Mouse (Mus musculus): ENCODE results near the gene Gm17087. TPM values are rescaled to one million over a fixed set of nuclear protein-coding genes. Genes with fewer than 3 reads are reported as not detected.

Gm17087 gene
- polyA plus RNA-seq, 1 experiment from 2014 or later, result not detected

- DNase-seq (ENCODE audit: low spot score) (peak; percentile 59), ATAC-seq (ENCODE audit: low FRiP score) (no peak)
- Histone ChIP-seq H3K4me2 (replicated peaks) (no peak overlapping the region), H3K9ac (no peak overlapping the region), H3K36me3 (replicated peaks; ENCODE audit: control insufficient read depth, insufficient read depth) (no peaks in the 10 kb centered on the region), H3K4me3 (replicated peaks; ENCODE audit: low read length) (no peak overlapping the region), H3K9me3 (ENCODE audit: control insufficient read depth, low read length) (no peaks in the 10 kb centered on the region), H3K27me3 (ENCODE audit: control insufficient read depth, insufficient read depth, low read length) (no peaks in the 10 kb centered on the region), H3K4me1 (replicated peaks; ENCODE audit: control insufficient read depth, insufficient read depth, low read length) (no peaks in the 10 kb centered on the region), H3K27ac (no peak overlapping the region)
- WGBS, result 65% methylated on average over 3 of the region's 3 CpGs
Observed at GRCm38 (mm10) chr17:8580360-8580759, 13.6 kb upstream of the Gm17087 start.

GRCm38 (mm10) chr17:8573542-8574260 lies 7.0 kb upstream of the Gm17087 start:
- Histone ChIP-seq H3K4me2 (replicated peaks) (no peak overlapping the region), H3K4me3 (replicated peaks; ENCODE audit: low read length) (no peak overlapping the region), H3K36me3 (replicated peaks; ENCODE audit: control insufficient read depth, insufficient read depth) (no peaks in the 10 kb centered on the region), H3K27me3 (ENCODE audit: control insufficient read depth, insufficient read depth, low read length) (no peaks in the 10 kb centered on the region), H3K27ac (no peak overlapping the region), H3K4me1 (replicated peaks; ENCODE audit: control insufficient read depth, insufficient read depth, low read length) (no peaks in the 10 kb centered on the region), H3K9me3 (ENCODE audit: control insufficient read depth, low read length) (no peaks in the 10 kb centered on the region), H3K9ac (no peak overlapping the region)
- 72% methylated on average over 8 of the region's 8 CpGs for WGBS
- DNase-seq (ENCODE audit: low spot score), result no peak
- no peak for ATAC-seq (ENCODE audit: low FRiP score)

GRCm38 (mm10) chr17:8562886-8563280 lies 3.9 kb downstream of the Gm17087 start:
- H3K4me1 ChIP-seq (replicated peaks; ENCODE audit: control insufficient read depth, insufficient read depth, low read length), result no peaks in the 10 kb centered on the region
- H3K9me3 ChIP-seq (ENCODE audit: control insufficient read depth, low read length), result no peaks in the 10 kb centered on the region
- ATAC-seq (ENCODE audit: low FRiP score), result no peak
- no peaks in the 10 kb centered on the region for H3K36me3 ChIP-seq (replicated peaks; ENCODE audit: control insufficient read depth, insufficient read depth)
- no peak overlapping the region for H3K9ac ChIP-seq
- DNase-seq (ENCODE audit: low spot score), result no peak
- no peak overlapping the region for H3K4me2 ChIP-seq (replicated peaks)
- H3K27ac ChIP-seq, result no peak overlapping the region
- H3K4me3 ChIP-seq (replicated peaks; ENCODE audit: low read length), result no peak overlapping the region
- 91% methylated on average over 1 of the region's 1 CpGs for WGBS
- H3K27me3 ChIP-seq (ENCODE audit: control insufficient read depth, insufficient read depth, low read length), result no peaks in the 10 kb centered on the region

- WGBS, result 67% methylated on average over 14 of the region's 14 CpGs
- Histone ChIP-seq H3K4me3 (replicated peaks; ENCODE audit: low read length) (no peak overlapping the region), H3K4me1 (replicated peaks; ENCODE audit: control insufficient read depth, insufficient read depth, low read length) (no peaks in the 10 kb centered on the region), H3K9me3 (ENCODE audit: control insufficient read depth, low read length) (no peaks in the 10 kb centered on the region), H3K4me2 (replicated peaks) (no peak overlapping the region), H3K9ac (no peak overlapping the region), H3K27me3 (ENCODE audit: control insufficient read depth, insufficient read depth, low read length) (no peaks in the 10 kb centered on the region), H3K27ac (no peak overlapping the region), H3K36me3 (replicated peaks; ENCODE audit: control insufficient read depth, insufficient read depth) (no peaks in the 10 kb centered on the region)
- no peak for DNase-seq (ENCODE audit: low spot score)
- no peak for ATAC-seq (ENCODE audit: low FRiP score)
Observed at GRCm38 (mm10) chr17:8562101-8562885, 4.5 kb downstream of the Gm17087 start.

GRCm38 (mm10) chr17:8557926-8558325 lies 8.8 kb downstream of the Gm17087 start:
- Histone ChIP-seq H3K9ac (no peak overlapping the region), H3K4me2 (replicated peaks) (no peak overlapping the region), H3K27me3 (ENCODE audit: control insufficient read depth, insufficient read depth, low read length) (no peaks in the 10 kb centered on the region), H3K27ac (no peak overlapping the region), H3K4me3 (replicated peaks; ENCODE audit: low read length) (no peak overlapping the region), H3K4me1 (replicated peaks; ENCODE audit: control insufficient read depth, insufficient read depth, low read length) (no peaks in the 10 kb centered on the region), H3K9me3 (ENCODE audit: control insufficient read depth, low read length) (no peaks in the 10 kb centered on the region), H3K36me3 (replicated peaks; ENCODE audit: control insufficient read depth, insufficient read depth) (no peaks in the 10 kb centered on the region)
- no peak for DNase-seq (ENCODE audit: low spot score)
- WGBS, result 90% methylated on average over 8 of the region's 8 CpGs
- ATAC-seq (ENCODE audit: low FRiP score), result no peak

- WGBS, result 84% methylated on average over 6 of the region's 6 CpGs
- Histone ChIP-seq H3K27me3 (ENCODE audit: control insufficient read depth, insufficient read depth, low read length) (no peaks in the 10 kb centered on the region), H3K9ac (no peak overlapping the region), H3K4me1 (replicated peaks; ENCODE audit: control insufficient read depth, insufficient read depth, low read length) (no peaks in the 10 kb centered on the region), H3K36me3 (replicated peaks; ENCODE audit: control insufficient read depth, insufficient read depth) (no peaks in the 10 kb centered on the region), H3K4me3 (replicated peaks; ENCODE audit: low read length) (no peak overlapping the region), H3K9me3 (ENCODE audit: control insufficient read depth, low read length) (no peaks in the 10 kb centered on the region), H3K4me2 (replicated peaks) (no peak overlapping the region), H3K27ac (no peak overlapping the region)
- no peak for DNase-seq (ENCODE audit: low spot score)
- no peak for ATAC-seq (ENCODE audit: low FRiP score)
Observed at GRCm38 (mm10) chr17:8556223-8556622, 10.5 kb downstream of the Gm17087 start.

GRCm38 (mm10) chr17:8555785-8556184 lies 11.0 kb downstream of the Gm17087 start:
- DNase-seq (ENCODE audit: low spot score), result no peak
- H3K4me2 ChIP-seq (replicated peaks), result no peak overlapping the region
- no peaks in the 10 kb centered on the region for H3K27me3 ChIP-seq (ENCODE audit: control insufficient read depth, insufficient read depth, low read length)
- 85% methylated on average over 9 of the region's 9 CpGs for WGBS
- no peaks in the 10 kb centered on the region for H3K4me1 ChIP-seq (replicated peaks; ENCODE audit: control insufficient read depth, insufficient read depth, low read length)
- H3K27ac ChIP-seq, result no peak overlapping the region
- no peak for ATAC-seq (ENCODE audit: low FRiP score)
- H3K4me3 ChIP-seq (replicated peaks; ENCODE audit: low read length), result no peak overlapping the region
- H3K36me3 ChIP-seq (replicated peaks; ENCODE audit: control insufficient read depth, insufficient read depth), result no peaks in the 10 kb centered on the region
- no peaks in the 10 kb centered on the region for H3K9me3 ChIP-seq (ENCODE audit: control insufficient read depth, low read length)
- no peak overlapping the region for H3K9ac ChIP-seq

GRCm38 (mm10) chr17:8554219-8554618 lies 12.5 kb downstream of the Gm17087 start:
- ATAC-seq (ENCODE audit: low FRiP score) (no peak), DNase-seq (ENCODE audit: low spot score) (no peak)
- no peaks in the 10 kb centered on the region for H3K27me3 ChIP-seq (ENCODE audit: control insufficient read depth, insufficient read depth, low read length)
- no peak overlapping the region for H3K4me2 ChIP-seq (replicated peaks)
- H3K36me3 ChIP-seq (replicated peaks; ENCODE audit: control insufficient read depth, insufficient read depth), result no peaks in the 10 kb centered on the region
- WGBS, result 86% methylated on average over 6 of the region's 6 CpGs
- no peaks in the 10 kb centered on the region for H3K4me1 ChIP-seq (replicated peaks; ENCODE audit: control insufficient read depth, insufficient read depth, low read length)
- no peak overlapping the region for H3K4me3 ChIP-seq (replicated peaks; ENCODE audit: low read length)
- no peaks in the 10 kb centered on the region for H3K9me3 ChIP-seq (ENCODE audit: control insufficient read depth, low read length)
- no peak overlapping the region for H3K9ac ChIP-seq
- no peak overlapping the region for H3K27ac ChIP-seq

GRCm38 (mm10) chr17:8553601-8554000 lies 13.1 kb downstream of the Gm17087 start:
- no peaks in the 10 kb centered on the region for H3K27me3 ChIP-seq (ENCODE audit: control insufficient read depth, insufficient read depth, low read length)
- no peaks in the 10 kb centered on the region for H3K4me1 ChIP-seq (replicated peaks; ENCODE audit: control insufficient read depth, insufficient read depth, low read length)
- H3K4me2 ChIP-seq (replicated peaks), result no peak overlapping the region
- H3K36me3 ChIP-seq (replicated peaks; ENCODE audit: control insufficient read depth, insufficient read depth), result no peaks in the 10 kb centered on the region
- no peaks in the 10 kb centered on the region for H3K9me3 ChIP-seq (ENCODE audit: control insufficient read depth, low read length)
- H3K4me3 ChIP-seq (replicated peaks; ENCODE audit: low read length), result no peak overlapping the region
- no peak overlapping the region for H3K9ac ChIP-seq
- 77% methylated on average over 3 of the region's 3 CpGs for WGBS
- DNase-seq (ENCODE audit: low spot score) (no peak), ATAC-seq (ENCODE audit: low FRiP score) (no peak)
- no peak overlapping the region for H3K27ac ChIP-seq
